Mouse (Mus musculus) small intestine, adult 2 months (tissue): ENCODE results near the gene Ankzf1.
"Not testable (repeated sequence)": the region's sequence is repeated elsewhere in the genome, so short reads cannot be mapped to it uniquely, and the experiment has no call there.

Source experiments
- CTCF ChIP-seq: fragments of 200-500 bp; IDR thresholded peaks from 2 replicates; pipeline ENCODE4 v1.5.1; 2012; ENCODE audit warnings: low read depth, mild to moderate bottlenecking, control low read depth, inconsistent platforms, low read length, moderate library complexity, mixed read lengths; ENCODE audit not compliant: insufficient replicate concordance, insufficient read length; ENCODE audit errors: extremely low read depth
- POLR2A ChIP-seq: fragments of 200-500 bp; IDR thresholded peaks from 2 replicates; pipeline ENCODE4 v1.6.1; 2012; ENCODE audit warnings: low read depth, mild to moderate bottlenecking, control low read depth, inconsistent platforms, low read length, moderate library complexity

DNA sequence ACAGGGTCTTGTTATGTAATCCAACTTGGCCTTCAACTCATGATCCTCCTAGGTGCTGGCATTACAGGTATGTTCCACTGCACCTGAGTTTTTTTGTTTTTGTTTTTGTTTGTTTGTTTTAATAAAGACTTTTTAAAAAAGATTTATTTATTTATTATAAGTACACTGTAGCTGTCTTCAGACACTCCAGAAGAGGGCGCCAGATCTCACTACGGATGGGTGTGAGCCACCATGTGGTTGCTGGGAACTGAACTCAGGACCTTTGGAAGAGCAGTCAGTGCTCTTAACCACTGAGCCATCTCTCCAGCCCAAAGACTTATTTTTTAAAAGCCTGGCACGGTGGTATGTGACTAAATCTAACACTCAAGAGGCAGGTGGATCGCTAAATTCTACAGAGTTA, 40.5 kb downstream of the Ankzf1 start:
- not testable (repeated sequence) for TF ChIP-seq CTCF, POLR2A
